Mouse (Mus musculus): ENCODE data around the gene Vmn1r139.
"Not testable (repeated sequence)": the region's sequence is repeated elsewhere in the genome, so short reads cannot be mapped to it uniquely, and the experiment has no call there.

The Vmn1r139 gene

GRCm38 (mm10) chr7:22068757-22069156 lies at the start of gene Vmn1r139:
TSS of gene Vmn1r139 (plus strand) at chr7:22069057.
- not testable (repeated sequence) for DNase-seq (ENCODE audit: low read depth)

DNA sequence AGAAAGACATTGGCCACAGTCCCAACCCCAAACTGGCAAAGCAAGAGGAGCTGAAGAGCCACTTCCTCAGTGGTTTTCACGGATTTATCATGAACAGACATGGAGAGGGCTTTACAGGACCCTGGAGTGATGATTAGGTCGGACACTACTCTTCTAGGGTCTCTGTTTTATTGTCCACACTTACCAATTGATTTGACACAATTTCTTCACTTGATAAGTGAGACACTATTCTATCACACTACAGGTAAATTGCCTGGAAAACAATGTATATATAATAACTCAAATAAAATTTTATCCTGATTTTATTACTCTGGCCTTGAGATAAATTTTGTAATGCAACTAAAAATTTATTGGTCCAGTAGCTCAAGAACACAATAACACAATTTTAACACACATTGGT lies 40.1 kb upstream of the Vmn1r139 start, which contains the start of gene Vmn1r138:
Gene Vmn1r138 (minus strand): TSS at position 101 of the 400 bp plus-strand sequence.
- DNase-seq (ENCODE audit: low read depth), result not testable (repeated sequence)

- not testable (repeated sequence) for DNase-seq (ENCODE audit: low read depth)
Observed at GRCm38 (mm10) chr7:22056205-22056604, 12.7 kb upstream of the Vmn1r139 start, which contains the start of gene Gm6176. TSS of gene Gm6176 (minus strand) at chr7:22056305.

DNA sequence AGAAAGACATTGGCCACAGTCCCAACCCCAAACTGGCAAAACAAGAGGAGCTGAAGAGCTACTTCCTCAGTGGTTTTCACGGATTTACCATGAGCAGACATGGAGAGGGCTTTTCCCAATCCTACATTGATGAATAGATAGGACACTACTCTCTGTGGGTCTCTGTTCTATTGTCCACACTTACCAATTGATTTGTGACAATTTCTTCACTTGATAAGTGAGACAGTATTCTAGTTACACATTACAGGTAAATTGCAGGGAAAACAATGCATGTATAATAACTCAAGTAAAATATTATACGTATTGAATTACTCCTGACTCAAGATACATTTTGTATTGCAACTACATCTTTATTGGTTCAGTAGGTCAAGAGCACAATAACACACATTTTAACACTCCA lies 49.3 kb downstream of the Vmn1r139 start, which contains the start of gene Gm16451:
Gene Gm16451 (minus strand): TSS at position 101 of the 400 bp plus-strand sequence.
- DNase-seq (ENCODE audit: low read depth), result not testable (repeated sequence)

GRCm38 (mm10) chr7:22134641-22135040 lies 65.8 kb downstream of the Vmn1r139 start, which contains the start of gene Gm10666:
TSS of gene Gm10666 (minus strand) at chr7:22134741.
- DNase-seq (ENCODE audit: low read depth), result not testable (repeated sequence)
